Mouse (Mus musculus) fibroblast of lung, adult 2 months (primary cell): Measurements from ENCODE around the gene Gpd2.
A peak's percentile ranks its signal among the peaks of the same experiment; 100 is the strongest.

Source experiments
- DNase-seq: peaks from one replicate; pipeline ENCODE4 v3.0.0-alpha.2; 2011; ENCODE audit warnings: low read depth

Gpd2 gene

DNA sequence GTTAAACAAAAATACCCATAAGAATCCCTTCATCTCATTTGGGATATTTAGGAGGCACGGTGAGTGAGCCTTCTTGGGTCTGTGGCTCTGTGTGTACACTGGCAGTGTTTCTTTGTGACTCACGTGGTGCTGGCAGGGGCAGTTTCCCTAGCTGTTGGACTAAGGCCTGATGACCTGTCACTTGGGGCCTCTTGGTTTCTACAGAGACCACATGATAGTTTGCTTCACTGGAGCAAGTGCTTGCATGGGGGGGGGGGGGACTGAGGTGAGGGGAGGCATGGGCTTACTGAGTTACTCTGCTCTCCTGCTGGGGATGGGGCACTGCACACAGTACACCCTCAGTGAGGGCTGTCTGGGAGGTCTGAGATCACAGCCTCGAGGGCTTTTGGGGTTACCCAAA lies 64.1 kb downstream of the Gpd2 start:
- peak; percentile 78 for DNase-seq

DNA sequence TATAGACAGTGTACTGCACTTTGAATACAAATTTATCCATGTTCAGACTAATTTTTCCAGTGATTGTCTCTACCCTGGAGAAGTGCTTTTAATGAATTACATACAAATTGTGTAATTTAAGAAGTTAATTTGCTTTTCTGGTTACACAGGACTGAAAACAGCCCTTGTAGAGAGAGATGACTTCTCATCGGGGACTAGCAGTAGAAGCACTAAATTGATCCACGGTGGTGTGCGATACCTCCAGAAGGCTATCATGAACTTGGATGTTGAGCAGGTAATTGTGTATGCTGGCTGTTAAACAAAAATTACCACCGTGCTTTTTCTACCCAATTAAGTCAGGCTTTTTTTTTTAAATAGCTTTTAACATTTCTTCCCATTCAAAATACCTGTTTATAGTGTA lies 66.8 kb downstream of the Gpd2 start:
- DNase-seq, result no peak

DNA sequence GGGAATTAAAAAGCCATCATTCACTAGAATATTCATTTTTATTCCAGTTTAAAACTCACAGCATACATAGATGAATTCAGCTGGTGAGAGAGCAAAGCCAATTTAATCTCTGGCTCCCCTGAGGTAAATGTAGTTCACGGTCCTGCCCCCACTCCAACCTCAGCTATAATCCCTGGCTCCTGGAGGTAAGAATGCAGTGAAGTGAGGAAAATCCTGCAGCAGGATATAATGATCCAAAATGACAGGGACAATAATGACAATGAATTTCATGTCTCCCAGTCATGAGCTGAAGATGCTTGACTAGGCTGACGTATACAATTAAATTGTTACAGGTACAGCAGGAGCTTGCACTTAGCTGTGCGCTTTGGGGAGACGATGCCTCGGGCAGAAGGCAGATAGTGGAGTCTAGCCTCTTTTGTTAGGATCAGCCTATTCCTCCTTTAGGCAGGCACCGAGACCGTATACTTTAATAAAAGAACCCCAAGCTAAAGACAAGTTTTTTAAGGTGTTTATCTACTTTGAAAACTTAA lies 74.9 kb downstream of the Gpd2 start:
- DNase-seq, result no peak

DNA sequence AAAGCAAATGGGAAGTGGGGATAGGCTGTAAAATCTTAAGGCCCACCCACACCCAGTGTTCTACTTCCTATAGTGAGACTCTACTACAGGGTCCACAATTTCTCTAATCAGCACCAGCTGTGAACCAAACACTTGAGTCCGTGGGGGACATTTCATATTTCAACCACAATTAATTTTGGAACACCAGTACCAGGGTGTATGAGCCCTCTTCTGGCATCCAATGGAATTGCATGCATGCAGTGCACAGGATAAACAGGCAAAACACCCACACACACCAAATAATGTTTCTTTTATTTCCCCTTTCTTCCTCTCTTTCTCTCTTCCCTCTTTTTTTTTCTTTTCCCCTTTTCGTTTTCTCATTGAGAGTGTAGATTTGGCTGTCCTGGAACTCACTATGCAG lies 78.6 kb downstream of the Gpd2 start:
- no peak for DNase-seq

DNA sequence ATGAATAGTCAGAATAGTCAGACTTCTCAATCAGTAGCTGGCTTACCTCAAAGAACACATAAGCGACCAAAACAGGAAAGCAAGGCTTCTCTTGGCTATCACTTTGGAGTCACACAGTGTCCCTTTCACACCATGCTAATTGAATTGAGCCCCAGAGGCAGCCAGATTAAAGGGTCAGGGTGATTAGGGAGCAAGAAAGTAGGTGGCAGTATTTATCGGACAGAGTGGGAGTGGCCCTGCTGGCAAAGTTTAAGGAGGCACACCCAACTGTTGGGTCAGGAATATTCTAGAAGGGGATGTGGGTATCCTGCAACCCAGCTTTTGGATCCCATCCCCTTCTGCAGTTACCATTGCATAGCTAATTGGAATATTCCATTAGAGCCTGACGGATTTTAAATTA lies 80.9 kb downstream of the Gpd2 start:
- DNase-seq, result no peak

DNA sequence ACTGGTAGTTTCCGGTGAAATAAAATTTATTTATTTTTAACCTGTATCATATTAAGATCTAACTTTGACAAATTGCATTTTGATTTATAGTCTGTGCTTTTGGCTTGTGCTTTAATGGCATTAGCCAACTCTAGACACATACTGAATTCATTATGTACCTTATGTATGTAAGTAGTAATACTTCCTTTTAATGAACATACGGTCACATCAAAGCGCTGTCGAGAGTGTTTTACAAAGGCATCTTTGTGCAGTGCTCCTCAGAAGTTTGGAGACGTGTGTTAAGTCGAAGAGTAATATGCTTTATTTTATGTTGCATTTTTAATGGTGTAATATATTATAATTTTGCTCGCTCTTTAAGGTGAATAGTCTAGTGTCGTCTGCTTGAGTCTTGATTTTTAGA lies 88.7 kb downstream of the Gpd2 start:
- no peak for DNase-seq

DNA sequence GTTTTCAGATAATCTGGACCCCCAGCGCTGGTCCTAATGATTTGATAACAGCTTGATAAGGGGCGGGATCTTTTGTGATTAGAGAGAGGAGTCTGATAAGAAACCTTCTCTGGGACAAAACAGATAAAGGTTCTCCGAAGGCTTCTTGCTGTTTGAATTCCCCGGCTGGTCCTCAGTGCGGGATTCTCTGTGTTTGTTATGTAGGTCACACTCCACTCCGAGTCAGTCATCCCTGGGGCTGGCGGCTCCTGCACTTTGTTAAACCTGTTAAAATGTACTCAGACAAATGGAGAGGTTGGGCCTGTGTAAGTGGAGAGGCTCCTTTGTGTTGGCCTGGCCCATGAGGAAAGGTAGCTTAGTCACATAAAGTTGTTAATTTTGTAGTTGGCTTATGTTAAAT lies 91.9 kb downstream of the Gpd2 start:
- no peak for DNase-seq

DNA sequence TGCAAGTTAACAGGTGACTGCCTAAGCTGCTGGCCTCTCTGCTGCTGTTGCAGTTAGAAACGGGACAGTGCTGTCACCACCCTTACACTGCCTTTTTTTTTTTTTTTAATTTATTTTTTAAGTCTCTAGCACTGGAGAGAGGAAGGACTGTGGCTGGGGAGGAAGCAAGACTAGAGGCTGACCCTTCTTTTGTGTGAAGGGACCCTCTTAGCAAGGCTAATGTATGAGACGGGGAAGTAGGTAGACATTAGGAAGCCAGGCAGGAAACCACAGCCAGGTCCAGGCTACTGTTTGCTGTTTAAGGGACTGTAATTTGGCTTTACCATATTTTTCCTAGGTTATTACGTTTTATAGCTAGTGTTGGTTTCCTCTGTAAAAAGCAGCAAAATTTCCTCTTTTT lies 93.4 kb downstream of the Gpd2 start:
- DNase-seq, result no peak

DNA sequence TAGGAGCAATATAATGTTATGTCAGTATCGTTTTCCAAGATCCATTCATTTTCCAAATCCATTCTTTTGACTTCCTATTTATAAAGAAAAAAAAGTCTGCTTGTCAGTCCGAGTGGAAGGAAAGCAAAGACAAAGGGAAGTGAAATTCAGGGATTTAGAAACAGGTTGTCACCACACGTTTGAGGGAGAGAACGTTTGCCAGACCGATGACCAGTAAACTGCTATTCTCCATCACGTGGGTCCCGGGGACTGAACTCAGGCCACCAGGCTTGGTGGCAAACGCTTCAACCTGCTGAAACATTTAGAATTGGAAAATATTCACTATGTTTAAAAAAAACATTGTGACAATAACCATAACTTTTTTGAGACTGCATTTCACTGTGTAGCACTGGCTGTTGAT lies 93.8 kb downstream of the Gpd2 start:
- no peak for DNase-seq

DNA sequence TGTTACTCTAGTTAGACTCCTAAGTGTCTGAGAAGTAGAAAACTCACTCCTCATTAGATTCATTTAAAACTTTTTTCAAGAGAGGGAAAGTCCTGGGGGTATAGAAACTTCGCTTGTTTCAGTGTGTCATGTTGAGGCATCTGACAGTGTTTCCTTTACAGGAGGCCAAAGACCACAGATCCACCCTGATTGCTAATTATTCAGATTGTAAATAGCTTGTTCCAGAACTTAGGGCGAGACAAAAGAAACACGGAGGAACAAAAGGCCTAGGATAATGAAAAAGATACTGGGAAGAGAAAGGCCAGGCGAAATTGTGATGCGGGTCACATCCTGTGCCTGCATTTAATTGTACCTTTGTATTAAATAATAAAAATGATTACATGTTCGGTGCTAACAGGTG lies 96.0 kb downstream of the Gpd2 start:
- DNase-seq, result no peak

DNA sequence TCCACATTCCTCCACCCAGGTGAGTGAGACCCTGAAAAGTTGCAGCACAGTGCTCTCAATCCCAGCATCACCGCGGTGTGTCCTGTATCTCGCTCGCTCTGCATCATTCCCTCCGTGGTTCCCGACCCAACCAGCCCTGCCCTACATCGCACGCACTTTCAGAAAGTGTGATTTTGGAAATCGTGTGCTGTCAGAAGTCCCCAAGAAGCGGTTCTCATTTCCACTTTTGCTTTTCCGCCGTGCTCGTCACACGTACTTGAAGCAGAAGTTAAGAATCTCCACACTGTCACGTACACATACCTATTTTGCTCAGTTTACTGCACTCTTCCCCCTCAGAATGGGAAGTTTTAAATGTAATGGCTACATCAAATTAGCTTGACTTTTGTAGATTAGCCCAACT lies 98.0 kb downstream of the Gpd2 start:
- DNase-seq, result no peak

DNA sequence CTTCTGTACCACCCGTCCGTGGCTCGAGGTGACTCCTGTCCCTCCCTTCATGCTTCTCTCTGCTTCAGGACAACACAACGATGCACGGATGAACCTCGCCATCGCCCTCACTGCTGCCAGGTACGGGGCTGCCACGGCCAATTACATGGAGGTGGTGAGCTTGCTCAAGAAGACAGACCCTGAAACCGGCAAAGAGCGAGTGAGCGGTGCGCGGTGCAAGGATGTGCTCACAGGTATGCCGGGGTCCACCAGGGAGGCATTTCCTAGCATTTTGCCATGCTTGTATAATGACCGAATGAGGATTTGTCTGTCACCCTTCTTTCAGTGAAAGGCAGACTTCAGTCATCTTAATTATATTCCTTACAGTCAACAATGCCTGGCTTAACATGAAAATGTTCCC lies 101.3 kb downstream of the Gpd2 start:
- no peak for DNase-seq

DNA sequence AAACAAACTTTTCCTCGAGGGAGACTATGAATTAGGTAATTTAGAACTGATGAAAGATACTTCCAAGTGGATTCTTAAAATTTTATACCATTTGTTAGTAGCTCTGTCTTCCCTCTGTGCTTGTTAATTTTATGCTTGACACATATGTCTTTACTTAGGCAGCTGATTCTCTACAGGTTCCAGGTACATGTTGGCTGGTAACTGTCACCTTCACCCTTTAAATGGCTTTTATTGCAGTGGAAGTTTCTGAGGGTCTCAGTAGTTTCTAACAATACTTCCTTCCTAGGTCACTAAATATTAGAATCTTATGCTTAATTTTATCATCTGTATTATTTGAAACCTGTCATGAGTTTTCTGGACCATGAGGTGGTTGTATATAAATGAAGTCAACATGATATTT lies 105.5 kb downstream of the Gpd2 start:
- no peak for DNase-seq

DNA sequence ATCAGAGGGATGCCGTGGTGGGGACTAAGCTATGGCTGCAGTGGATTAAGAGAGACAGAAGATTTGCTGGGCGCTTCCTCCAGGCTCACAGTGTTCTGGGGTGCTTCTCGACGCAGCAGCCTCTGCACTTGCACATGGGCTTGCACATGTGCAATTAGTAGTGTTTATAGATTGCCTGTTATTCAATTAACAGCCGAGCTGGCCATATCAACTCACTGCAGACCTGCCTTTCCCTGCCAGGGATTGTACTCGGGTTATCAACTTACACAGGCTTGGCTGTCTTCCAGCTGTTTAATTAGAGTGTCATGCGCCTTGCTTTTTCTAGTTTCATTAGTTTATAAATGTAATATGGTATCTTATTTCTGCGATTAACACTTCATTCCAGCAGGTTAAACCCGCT lies 113.2 kb downstream of the Gpd2 start:
- DNase-seq, result no peak

DNA sequence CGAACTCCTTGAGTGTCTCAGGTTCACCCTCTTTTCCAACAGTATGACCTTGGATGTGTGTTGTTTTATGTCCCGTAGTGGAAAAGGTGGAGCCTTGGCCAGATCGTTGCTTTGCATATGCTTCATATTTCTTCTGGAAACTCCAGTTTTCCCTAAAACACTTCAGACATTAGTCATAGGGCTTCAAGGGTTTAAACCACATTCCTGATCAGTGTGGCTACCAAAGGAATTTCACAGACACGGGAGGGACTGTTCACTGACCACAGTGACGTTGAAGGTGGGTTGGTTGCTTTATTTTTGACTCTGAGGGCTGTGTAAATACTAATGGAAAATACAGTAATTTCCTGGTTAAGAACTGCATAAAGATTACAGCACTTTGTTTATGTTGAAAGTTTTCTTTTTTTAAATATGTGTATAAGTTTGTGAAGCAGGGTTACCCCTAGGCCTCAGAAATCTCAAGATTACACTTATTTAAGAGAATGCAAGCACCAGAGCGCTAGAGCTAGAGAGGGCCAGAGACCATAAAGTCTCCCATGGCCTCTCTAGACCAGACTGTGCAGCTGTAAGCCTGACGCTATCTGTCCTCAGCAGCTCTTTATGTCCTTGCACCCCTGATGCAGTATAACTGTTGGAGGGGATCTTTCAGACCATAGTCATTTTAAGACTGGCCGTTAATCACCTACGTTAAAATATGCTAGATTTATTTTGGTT lies 116.4 kb downstream of the Gpd2 start:
- peak; percentile 76 for DNase-seq

DNA sequence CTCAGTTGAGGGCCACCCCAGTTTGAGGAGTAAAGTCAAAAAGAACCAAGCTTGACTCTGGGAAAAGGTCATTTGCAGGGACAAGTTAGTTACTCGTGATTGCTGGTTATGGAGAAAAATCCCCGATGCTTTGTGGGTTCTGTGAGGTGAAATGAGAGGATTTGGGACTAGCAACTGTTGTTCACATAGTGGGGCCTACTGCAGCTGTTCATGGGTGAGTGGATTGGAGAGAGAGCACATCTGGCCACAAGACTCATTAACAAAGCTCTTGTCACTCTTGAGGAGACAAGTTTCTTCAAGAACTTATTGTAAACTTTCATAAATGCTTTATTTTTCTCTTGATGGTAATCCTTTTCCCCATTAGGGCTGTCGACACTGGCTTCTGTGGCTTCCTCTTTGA lies 117.4 kb downstream of the Gpd2 start:
- DNase-seq, result no peak

DNA sequence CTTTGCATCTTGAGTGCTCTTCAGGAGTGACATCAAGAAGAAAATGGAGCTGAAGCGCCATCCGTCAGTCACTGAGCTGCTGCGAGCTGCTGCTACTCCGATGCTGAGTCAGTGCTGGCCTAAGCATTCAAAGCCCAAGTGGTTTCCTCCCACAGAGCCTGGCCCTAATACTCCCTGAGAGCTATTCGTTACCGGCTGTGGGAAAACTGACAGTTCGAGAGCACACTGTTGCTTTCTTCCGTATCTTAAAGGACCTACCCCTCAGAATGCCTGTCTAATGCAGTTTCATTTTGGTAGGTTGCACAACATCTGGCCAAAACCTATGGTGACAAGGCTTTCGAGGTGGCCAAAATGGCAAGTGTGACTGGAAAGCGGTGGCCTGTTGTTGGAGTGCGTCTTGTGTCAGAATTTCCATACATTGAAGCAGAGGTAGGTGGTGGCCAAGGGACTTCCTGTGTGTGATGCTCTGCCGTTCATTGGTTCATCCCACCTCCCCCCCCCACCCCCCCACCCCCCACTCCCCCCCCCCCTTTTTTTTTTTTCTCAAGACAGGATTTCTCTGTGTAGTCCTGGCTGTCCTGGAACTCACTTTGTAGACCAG lies 118.9 kb downstream of the Gpd2 start:
- no peak for DNase-seq

DNA sequence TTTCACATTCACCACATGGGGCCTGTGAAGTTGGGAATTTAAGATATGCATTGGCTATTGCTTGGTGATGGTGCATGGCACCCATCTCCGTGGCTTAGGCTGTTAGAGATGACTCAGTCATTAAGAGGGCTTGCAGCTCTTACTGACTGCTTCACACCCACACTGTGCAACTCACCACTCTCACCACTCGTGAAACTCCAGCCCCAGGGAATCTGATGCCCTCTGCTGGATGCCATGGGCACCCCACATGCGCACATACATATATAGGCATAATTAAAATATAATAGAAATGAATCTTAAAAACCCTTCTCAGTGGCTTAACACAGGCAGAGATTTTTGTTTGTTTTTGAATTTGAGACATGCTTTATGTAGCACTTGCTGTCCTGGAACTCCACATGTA lies 125.1 kb downstream of the Gpd2 start:
- no peak for DNase-seq

DNA sequence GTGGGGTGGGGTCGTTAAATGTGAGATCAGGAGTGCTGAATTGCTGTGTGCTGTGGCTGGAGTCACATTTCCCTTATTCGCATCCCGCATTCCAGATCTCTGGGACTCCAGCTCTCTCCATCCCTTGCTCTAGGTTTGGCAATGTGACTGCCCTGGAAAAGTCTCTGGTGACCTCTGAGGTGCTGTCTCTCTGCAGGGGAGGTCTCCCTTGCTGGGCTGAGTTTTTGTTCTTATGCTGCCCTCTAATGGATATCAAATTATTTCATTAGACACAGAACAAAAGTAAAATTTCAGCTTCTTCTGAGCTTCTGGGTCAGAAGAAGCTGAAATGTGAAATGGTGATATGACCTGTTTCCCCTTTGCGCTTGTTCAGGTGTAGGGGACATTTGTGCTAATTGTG lies 137.2 kb downstream of the Gpd2 start:
- DNase-seq, result peak; percentile 24

DNA sequence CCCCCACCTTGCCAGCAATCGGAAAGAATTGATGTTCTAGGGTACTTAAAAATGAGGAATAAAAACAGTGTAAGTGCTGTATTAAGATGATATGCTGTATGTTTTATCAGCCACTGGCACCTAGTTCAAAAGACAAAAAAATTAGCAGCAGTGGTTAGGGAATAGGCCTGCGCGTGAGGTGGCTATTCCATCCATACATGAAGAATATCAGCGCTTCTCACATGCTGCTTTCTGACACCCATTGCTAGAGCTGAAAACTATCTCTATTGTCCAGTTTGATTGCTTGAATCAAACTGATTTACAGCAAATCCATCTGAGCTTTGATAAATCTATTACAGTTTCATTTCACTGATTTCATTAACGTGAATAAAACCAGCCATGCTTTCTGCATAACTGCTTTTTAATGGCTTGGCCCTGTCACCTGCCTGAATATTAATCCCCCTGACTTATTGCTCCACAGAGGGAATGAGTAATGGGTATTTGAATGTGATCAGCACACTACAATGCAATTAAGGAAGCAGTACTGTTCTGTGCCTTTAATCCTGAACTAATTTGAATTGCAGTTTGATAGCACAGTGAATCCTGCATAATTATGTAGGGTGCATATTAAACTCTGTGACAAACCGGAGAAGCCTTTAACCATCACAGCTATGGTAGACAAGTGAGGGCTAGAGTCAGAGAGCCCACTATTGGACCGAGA lies 137.9 kb downstream of the Gpd2 start:
- no peak for DNase-seq

DNA sequence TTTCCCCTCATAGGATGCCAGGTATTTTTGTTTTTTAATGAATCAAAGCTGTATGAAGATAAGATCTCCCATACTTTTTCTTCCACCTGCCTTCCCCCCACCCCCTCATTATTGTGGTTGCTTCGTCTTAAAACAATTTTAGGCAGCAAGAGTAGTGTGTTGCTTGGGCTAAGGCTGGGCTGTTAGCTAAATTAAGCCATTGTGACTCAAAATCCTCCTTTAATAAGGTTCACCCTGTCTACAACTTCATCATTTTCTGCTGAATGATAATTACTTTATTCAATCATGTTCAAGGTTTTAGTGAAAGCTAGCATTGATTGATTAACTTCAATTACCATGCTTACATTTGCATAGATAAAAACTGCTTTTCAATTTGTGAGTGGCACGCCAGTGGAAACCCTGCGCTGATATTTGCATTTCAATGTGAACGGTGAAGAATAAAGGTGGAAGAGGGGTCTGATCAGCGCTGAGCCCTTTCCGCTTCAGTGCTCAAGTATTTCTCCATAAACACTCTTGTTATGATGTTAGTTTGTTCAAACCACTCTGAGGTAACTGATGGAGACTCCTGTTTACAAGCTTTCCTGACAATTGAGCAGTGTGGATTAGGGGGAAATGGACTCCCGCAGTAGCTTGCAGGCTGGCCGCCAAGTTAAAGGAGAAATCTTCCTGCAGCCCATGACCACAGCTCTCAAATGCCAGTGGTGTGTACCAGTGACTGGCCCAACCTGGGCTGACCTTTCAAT lies 140.9 kb downstream of the Gpd2 start:
- no peak for DNase-seq

DNA sequence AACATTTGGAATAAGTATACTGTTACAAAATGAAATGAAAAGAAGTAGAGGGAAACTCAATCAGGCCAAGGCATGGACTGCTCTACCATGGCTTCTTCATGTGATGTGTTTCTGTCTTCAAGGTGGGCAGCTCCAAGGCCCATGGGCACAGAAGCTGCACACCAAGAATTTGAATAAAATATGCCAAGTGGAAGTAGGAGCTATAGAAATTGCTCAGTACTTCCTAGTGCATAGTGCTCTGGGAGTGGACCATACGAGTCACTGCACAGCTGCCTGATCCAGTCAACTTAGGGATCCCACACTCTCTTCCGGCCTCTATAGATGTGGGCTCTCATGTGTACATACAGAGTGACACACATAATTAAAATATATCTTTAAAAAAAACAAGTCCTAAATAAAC lies 147.2 kb downstream of the Gpd2 start:
- no peak for DNase-seq

DNA sequence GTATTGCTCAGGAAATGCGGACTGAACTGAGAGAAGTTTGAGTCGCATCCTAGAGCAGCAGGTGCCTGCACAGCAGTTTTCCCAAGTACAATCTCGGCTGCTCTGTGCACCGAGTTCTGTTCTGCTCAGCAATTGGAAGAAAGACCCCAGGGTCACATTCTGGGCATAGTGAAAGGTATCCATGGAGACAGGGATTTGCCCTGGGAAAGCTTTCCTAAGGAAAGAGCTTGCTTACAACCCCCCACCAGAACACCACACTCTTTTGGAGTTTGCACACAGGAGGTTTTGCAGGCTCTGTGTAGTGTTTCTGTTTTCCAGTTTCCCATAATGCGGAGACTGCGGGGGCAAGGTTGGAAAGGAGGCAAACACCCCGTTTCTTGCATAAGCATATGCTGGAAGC lies 150.4 kb downstream of the Gpd2 start:
- no peak for DNase-seq
